Mouse (Mus musculus) left cerebral cortex, postnatal 4 days (tissue): ENCODE measurements around the gene Hoxa2. TPM values are rescaled to one million over a fixed set of nuclear protein-coding genes. Genes with fewer than 3 reads are reported as not detected.
A peak's percentile ranks its signal among the peaks of the same experiment; 100 is the strongest.

ENCODE experiments used
- DNase-seq: peaks from one replicate; pipeline ENCODE4 v3.0.0-alpha.2; 2022
- intact Hi-C: fragments of 180-260 bp; cut with DNase I; formaldehyde crosslinking; loops from one replicate; pipeline ENCODE4 v1.15.1; 2025
- total RNA-seq, 2 experiments: library from RNA; stranded (reverse); gene quantifications; 2 replicates each; pipeline ENCODE4 v1.2.3; 2021

The Hoxa2 gene
- not detected for total RNA-seq

DNA sequence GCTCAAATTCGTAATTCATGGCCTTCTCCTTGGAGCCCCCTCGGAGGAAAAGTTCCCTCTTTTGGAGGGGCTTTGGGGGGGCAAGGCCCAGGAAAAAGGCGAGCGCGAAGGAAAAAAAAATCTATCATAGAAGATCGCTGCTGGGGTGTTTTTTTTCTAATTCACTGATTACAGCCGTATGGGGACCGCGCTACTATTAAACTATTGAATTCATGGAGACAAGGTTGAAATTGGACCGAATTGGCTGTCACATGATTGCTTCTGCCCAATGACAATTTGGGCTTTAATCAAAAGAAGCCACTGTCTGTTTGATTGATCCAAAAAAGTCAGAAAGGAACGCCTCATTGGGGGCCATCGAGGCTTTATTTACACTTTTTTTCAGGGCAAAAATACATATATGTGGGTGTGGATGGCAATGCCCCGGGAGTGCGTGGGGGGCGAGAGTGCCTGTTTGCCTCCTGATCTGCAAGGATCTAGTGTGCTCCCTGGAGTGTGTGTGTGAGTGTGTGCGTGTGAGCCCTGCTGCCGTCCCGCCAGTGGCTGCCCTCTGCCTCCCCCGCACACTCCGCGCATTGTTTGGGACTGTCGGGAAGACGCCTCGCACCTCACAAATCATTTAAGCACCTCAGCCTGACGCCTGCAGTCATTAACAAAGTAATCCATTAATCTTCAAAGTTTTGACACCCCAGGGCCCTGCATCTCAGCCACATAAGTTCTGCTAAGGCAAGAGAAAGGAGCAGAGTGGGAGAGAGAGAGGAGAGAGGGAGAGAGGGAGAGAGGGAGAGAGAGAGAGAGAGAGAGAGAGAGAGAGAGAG, at the start of gene Hoxa2:
Gene Hoxa2, minus strand, starts transcription at position 206 of the 815 bp plus-strand sequence.
- intact Hi-C loops = no loop called here

DNA sequence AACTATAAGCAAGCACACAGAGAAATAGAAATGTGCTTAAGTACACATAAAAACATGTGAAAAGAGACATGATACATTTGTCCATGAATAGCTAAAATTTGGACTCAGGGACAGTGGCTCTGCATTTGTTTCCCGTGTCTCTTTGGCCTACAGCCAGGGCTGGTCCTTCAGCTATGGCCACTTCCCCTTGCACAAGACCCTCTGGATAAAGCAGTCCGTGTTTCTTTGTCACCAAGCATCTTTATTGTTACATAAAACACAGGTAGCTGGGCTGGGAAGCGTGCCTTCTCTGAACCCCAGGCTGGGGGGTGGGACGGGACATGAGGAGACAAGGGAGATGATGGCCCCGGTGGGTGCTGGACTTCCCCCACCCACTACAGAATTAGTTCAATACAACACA, 49.6 kb upstream of the Hoxa2 start:
- DNase-seq = no peak
- intact Hi-C loops = no loop called here

More for the DNA sequence above, at the start of gene Hoxa2:
- DNase-seq = no peak

DNA sequence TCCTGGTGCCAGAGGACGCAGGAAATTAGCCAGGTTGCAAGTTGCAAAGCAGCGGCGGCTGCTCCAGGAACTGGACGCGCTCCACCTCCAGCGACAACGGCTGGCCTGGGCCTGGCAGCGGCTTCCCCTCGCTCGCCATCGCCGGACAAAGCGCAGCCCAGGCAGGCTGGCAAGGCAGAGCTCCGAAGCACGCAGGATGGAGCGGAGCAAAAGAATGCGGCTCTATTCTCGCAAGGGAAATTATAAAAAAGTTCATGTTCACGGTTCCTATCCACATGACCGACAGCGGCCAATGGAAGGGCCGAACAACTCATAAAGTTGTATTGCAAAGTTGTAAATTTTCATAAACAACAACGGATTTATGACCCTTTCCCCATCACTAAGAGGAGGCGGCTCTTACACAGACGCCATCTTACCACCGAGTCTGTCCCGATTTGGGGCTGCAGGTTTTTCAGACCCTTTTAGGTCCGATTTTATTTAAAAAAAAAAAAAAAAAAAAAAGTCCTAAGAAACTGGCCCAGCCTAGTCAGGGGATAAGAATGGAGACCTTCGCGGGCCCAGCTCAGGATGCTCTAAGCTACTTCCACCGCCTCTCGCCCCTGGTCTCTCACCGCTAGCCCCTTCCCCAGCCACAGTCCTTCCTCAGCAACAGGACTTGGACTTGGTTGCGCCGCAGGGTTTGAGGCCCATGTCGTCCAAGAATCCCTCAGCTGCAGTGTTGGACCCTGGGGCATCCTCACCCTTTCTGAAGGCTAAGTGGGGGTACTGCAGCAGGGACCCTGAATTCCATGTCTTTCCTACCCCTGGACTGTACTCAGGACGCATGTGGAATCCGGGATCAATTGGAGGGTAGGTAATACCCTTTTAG, 48.7 kb upstream of the Hoxa2 start, which contains the start of the genes Hoxa3 and Gm28308:
Gene Hoxa3, minus strand, starts transcription at position 218 of the 868 bp plus-strand sequence.
Gene Gm28308, minus strand, starts transcription at position 221 of the 868 bp plus-strand sequence.
- intact Hi-C loops = no loop called here
- DNase-seq = no peak

DNA sequence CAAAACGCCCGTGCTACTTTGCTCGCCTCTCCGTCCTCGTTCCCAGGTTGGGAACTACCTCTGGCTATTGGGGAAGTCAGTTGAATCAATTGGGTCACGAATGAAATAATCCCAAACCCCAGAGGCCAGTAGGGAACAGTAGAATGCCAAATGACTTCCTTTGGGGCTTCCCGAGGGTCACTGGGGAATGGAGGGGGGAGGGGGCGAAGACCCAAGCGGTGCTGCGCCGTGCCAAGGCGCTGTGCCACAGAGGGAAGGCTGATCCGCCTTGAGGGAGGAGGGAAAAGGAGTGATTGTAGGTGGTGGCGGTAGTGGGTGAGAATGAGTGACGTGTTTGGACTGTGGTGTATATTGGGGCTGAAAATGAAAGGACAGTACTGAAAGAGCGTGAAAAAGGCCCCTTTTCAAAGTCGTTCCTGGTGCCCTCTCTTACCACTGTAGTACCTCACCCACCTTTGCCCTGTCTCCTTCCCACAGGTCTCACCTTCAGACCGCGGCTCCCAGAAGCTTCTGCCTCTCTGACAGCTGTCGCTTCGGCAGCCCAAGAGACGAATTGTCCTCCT, 48.0 kb upstream of the Hoxa2 start:
- intact Hi-C loops = no loop called here
- no peak for DNase-seq

DNA sequence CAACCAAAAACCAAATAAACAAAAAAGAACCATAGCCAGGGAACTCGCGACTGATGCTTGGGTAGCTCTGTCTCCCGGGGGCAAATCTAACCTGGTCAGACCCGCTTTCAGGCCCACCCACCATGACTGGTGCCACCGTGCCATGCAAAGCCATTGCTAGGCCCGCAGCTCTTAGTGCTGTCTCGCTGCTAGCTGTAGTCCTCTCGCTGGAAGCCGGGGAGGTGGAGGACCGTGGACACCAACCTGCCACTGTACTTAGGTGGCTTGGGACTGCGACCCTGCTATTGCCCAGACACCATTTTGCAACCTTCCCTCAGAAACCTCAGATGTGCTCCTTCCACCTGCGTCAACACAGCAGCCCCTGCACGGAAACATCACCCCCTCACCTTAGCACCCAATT, 47.3 kb upstream of the Hoxa2 start:
- intact Hi-C loops = no loop called here

DNA sequence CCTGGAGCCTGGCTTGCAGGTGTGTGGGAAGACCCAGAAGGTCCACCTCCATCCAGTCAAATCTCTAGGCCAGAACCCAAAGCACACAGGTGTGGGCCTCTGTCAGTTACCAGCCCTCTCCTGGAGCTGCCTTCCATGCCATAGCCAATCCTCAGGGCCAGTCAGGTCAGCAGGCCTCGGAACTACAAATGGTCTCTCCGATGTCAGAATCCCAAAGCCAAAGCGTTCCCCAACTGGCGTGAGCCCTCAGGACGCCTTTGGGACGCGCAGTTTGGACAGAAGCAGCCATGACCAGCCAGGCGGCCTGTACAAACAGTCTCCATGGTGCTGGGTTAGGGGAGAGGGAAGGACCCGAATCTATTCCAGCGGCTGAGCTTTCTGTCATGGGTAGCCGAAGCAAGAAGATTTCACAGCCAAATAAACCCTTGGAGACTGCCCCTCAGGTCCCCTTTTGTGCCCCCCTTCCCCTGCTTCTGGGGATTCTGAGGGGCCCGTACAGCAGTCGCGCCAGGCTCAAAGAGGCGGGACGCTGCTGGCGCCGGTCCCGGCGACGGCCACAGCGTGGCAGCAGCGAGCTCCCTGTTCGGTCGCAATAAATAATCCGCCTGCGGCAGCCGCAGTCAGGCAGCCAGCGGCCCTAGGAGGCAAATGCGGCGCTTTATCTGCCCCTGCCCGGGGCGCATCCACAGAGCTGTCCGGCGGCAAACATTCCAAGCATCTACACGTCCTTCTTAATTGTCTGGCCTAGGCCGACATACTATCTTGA, 46.7 kb upstream of the Hoxa2 start:
- intact Hi-C loops = no loop called here
- peak; percentile 72 for DNase-seq

More for the DNA sequence above, 47.3 kb upstream of the Hoxa2 start:
- no peak for DNase-seq

DNA sequence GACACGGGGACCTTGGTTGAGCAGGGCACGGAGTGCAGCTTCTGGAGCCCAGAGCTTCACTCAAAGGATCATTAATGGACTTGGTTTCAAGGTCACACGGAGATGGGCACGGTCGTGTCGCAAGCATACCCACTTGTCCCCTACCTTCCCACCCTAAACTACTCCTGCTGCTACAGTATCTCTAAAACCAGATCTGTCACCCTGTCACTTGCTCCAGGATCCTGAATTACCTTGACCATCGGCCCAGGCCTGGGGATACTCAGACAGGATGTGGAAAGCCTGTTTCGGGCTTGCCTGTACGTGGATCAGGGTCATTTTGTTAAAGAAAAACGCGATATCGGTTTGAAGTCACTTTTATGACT, 45.0 kb upstream of the Hoxa2 start:
- intact Hi-C loops = no loop called here
- DNase-seq = no peak

DNA sequence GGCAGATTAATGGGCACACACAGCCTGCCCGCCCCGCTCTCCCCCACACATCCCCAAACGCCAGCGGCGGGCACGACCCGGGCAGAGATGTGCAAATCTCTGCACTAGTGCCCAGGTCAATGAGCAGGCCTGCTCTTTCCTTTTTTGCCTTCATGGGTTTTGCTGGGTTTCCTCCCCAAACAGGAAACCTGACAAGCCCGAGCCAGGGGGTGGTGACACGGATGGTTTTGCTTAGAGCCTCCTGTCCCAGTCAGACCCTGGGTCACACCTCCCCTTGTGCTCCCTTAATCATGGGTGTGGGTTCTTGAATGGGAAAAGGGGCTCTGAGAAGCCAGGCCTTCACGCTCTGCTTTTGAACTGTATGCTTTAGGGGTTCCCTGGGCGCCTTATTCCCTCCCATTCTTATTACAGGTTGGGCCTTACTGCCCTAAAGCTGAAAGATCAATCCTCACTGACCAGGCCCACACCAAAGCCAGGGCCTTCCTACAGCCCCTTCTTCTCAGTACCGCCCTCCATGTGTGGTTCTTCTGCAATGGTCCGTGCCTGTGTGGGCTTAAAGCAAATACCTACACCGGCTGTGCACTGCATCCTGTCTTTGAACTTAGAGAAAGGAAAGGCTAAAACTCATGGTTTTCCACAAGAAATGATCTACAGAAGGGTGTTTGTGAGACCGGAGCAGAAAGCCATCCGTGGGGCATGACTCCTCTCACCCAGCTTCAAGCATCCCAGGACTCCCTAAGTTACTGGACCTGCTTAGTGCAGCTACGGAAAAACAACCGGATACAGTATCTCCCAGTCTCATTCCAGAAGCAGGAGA, 44.4 kb upstream of the Hoxa2 start:
- intact Hi-C loops = no loop called here
- no peak for DNase-seq

DNA sequence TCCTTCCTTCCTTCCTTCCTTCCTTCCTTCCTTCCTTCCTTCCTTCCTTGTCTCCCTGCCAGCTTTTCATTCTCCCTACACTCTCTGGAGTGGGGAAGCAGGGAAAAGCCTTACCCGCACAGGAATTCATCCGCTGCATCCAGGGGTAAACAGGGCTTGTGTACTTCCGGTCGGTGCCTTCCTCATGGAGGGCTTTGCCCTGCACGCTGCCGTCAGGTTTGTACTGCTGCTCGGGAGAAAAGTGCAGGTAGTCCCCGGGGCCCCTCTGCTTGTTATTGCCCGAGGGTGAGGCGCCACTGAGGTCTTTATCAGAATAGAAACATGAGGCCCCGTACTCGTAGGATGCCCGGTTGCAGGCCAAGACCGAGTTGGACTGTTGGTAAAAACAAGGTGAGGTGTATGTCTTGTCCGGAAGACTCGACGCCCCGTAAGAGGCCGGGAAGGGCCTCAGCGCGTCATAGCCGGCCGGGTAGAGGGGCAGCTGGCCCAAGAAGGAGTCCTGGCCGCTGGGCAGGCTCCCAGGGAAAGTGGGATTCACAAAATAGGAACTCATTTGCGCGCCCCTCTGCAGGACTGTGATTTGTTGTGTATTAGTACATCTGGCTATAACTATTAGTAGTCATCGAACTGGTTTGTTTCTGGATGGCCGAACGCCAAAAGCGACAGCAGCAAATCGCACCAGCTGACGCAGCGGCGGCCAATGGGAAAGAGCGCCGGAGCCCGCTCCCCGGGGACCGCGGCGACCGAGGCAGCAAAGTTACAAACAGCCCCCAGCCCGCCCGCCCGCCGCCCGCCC, 43.6 kb upstream of the Hoxa2 start, which contains the start of gene Hoxa6:
Gene Hoxa6, minus strand, starts transcription at position 651 of the 796 bp plus-strand sequence.
- no peak for DNase-seq
- intact Hi-C loops = no loop called here

DNA sequence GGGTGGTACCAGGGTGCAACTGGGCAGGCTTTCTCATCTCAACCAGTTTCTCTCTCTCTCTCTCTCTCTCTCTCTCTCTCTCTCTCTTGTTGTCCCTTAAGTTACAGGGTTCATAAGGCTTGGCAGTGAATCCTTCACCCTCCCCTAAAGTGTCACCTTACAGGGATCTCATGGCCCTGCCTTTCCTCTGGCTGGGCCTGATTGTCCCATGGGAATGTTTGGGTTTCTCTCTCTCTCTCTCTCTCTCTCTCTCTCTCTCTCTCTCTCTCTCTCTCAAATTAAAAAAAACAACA, 43.0 kb upstream of the Hoxa2 start:
- no peak for DNase-seq
- intact Hi-C loops = no loop called here

DNA sequence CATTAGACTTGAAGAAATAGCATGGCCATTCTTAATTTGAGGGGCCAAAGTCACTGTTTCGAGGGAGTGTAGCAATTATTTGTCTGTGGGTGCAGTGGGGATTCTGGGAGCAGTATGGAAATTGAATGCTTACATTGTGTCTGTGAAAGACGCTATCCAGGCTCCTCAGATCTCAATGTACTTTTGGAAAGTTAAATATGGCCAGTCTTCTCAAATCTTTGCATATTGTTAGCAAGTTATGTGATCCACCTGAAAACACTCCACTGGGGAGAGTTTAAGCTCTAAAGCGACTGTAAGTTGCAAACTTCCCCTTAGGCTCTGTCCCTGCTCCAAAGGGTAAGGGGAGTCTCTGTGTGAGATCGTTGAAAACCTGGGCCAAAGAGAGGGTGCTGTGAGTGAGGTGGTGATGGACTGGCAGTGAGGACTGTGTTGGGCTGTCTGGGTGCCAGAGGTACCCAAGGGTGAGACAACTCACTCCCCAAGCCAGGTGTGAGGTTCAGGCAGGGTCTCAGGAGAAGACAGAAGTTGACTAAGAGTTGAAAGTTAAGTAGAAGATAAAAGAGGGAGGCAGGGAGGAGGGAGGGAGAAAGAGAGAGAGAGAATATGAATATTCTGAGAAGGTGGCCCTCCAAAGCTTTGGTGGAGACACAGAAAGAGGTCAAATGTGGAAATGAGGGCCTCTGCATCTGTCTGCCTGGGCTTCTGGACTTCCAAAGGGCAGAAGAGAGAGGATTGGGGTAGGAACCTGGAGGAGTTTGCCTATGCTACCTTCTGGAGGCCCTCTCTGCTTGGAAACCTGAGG, 42.5 kb upstream of the Hoxa2 start:
- DNase-seq = no peak
- intact Hi-C loops = no loop called here

DNA sequence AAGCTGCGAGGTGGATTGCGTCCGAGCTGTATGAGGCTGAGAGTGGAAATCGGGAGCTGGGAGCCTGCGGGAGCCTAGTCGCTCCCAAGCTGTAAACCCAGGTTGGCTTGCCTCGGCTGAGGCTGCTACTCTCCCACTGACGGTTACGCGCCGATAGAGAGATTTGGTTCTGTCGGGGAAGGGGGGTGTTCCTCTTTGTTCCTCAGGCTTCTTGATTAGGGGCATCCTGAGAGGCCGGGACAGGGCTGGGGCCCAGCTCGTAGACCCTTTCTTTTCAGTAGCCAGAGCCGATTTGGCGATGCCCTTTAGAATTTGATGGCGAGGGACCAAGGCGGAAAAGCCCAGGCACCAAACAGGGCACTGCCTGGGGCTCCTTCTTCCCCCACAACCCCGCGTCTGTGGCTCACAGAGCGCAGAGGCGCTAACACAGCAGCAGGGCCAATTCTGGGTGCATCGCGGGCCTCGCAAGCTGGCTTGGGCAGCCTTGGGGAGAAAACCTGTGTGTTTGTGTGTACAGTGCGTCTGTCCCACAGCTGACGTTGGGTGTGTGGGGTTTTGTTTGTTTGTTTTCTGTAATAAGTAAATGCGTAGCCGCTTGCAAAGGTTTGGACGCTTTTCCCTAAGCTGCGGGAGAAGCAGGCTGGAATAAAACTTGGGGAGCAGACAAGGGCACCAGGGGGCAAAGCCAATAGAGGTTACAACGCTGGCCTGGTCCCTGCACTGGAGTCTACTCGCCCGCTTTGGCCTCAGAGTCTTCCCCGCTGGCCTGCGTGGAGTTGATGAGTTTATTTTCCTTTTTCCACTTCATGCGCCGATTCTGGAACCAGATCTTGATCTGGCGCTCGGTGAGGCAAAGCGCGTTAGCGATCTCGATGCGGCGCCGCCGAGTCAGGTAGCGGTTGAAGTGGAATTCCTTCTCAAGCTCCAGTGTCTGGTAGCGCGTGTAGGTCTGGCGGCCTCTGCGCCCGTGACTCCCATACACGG, 41.3 kb upstream of the Hoxa2 start:
- no peak for DNase-seq
- intact Hi-C loops = no loop called here

DNA sequence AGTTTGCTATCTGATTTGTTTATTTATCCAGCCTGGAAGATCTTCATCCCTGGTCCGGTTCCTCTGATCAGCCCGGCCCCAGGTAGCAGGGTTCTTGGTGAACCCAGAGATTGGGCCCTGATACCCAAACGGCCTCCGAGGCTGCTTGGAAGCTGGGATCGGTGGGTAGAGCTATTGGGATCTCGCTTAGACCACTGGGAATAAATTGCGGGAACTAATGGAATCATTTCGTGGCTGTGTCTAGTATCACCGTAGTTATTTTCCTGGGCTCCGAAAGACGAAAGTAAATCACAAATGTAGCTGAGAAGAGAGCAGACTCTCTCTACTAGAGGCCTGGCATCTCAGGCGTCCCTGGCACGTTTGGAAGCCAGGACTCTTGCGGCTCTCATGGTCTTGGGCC, 40.6 kb upstream of the Hoxa2 start:
- intact Hi-C loops = no loop called here
- no peak for DNase-seq

DNA sequence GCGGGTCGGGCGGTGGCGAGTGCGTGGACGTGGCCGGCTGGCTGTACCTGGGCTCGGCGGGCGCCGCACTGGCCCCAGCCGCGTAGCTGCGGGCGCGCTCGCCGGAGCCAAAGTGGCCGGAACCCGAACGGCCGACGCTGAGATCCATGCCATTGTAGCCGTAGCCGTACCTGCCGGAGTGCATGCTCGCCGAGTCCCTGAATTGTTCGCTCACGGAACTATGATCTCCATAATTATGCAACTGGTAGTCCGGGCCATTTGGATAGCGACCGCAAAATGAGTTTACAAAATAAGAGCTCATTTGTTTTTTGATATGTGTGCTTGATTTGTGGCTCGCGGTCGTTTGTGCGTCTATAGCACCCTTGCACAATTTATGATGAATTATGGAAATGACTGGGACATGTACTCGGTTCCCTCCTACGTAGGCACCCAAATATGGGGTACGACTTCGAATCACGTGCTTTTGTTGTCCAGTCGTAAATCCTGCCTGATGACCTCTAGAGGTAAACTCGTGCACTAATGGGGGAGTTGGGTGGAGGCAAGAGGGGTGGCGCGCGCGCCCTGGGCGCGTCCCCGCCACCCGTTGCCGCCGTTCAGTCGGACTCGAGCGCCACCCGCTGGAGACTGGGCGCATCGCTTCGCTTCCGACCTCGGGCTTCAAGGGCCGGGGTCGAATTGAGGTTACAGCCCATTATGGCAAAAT, 39.6 kb upstream of the Hoxa2 start, which contains the start of gene Hoxa5:
Gene Hoxa5, minus strand, starts transcription at position 538 of the 703 bp plus-strand sequence.
- intact Hi-C loops = loop anchor here (5.0 kb wide), 1 partner anchor 202 kb away; no protein-coding TSS in a partner anchor
- DNase-seq = peak; percentile 58

DNA sequence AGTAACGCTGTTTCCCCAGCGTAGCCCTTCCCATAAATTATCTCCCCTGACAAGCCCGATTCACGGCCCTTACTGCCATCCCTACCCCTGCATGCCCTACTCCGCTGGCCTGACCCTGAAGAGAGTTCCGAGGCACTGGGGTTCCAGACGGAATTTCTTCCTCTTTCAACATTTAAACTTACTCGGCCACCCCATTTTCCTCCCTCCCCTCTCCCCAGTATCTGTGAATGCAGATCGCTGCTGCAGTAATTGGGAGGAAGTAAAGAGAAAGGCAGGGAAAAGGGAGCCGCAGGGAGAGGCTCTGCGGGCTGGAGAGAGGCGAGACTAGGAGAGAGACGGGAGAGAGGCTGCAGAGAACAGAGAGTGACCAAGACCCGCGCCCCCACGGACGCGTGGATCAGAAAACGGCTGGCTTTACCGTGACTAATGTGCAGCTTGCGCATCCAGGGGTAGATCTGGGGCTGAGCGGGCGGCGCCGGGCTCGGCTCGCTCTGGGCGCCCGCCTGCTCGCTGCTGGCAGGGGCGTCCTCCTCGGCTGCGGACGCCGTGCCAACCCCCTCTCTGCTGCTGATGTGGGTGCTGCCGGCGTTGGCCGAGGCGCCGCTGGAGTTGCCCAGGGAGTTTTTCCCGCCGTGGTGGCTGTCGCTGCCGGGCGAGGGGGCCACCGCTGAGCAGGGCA, 38.9 kb upstream of the Hoxa2 start:
- intact Hi-C loops = loop anchor here (5.0 kb wide), 1 partner anchor 201 kb away; no protein-coding TSS in a partner anchor
- DNase-seq = no peak

DNA sequence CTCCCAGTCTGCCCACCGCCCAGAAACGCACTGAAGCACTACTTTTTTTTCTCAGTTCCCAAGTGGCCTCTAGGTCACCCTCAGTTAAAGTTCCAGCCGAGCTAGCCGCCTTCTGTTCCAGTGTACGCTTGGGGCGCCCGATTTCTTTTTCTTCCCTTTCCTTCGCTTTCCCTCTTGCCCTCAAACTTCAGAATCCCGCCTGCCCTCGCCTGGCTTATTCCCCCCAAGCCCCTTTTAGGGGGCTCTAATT, 38.4 kb upstream of the Hoxa2 start:
- no peak for DNase-seq
- intact Hi-C loops = loop anchor here (5.0 kb wide), 1 partner anchor 201 kb away; no protein-coding TSS in a partner anchor
